Mouse (Mus musculus) limb, embryonic 15.5 days (tissue): ENCODE measurements around the gene Ssrp1. TPM values are rescaled to one million over a fixed set of nuclear protein-coding genes. Genes with fewer than 3 reads are reported as not detected.
A peak's percentile ranks its signal among the peaks of the same experiment; 100 is the strongest.

Experiments
- ATAC-seq: fragments of 200-750 bp; cut with Nextera tagmentation; 2 replicates; pipeline ENCODE4 v1.8.0; 2017; ENCODE audit warnings: low read depth, moderate TSS enrichment; ENCODE audit not compliant: insufficient number of reproducible peaks, low FRiP score, low TSS enrichment
- H3K27ac ChIP-seq: fragments of 300-500 bp; sonication (generic); 2 replicates; pipeline ENCODE4 v1.5.1; 2015; ENCODE audit warnings: moderate library complexity, mild to moderate bottlenecking, inconsistent platforms
- H3K27me3 ChIP-seq: fragments of 300-500 bp; sonication (generic); 2 replicates; pipeline ENCODE4 v1.6.1; 2015; ENCODE audit warnings: inconsistent platforms
- H3K36me3 ChIP-seq: fragments of 300-500 bp; sonication (generic); 2 replicates; pipeline ENCODE4 v1.6.1; 2015; ENCODE audit warnings: inconsistent platforms
- H3K4me1 ChIP-seq: fragments of 300-500 bp; sonication (generic); 2 replicates; pipeline ENCODE4 v1.6.1; 2015; ENCODE audit warnings: inconsistent platforms
- H3K4me2 ChIP-seq: fragments of 300-500 bp; sonication (generic); 2 replicates; pipeline ENCODE4 v1.6.1; 2015; ENCODE audit warnings: mild to moderate bottlenecking, inconsistent platforms
- H3K4me3 ChIP-seq: fragments of 300-500 bp; sonication (generic); 2 replicates; pipeline ENCODE4 v1.5.1; 2015; ENCODE audit warnings: mild to moderate bottlenecking, inconsistent platforms
- H3K9ac ChIP-seq: fragments of 300-500 bp; sonication (generic); 2 replicates; pipeline ENCODE4 v1.6.1; 2015; ENCODE audit warnings: inconsistent platforms
- H3K9me3 ChIP-seq: fragments of 300-500 bp; sonication (generic); 2 replicates; pipeline ENCODE4 v1.6.1; 2016; ENCODE audit warnings: inconsistent platforms
- WGBS: fragments of 180-500 bp; shearing (Covaris S2); methylation state at CpG from one replicate; pipeline ENCODE4 v1.1.7; 2015; 5-methylcytosine and 5-hydroxymethylcytosine counted together
- polyA plus RNA-seq: library from polyadenylated mRNA; unstranded; fragments of >200 nt; fragmentation: Nextera tagmentation; extraction: Ambion mirVana; gene quantifications from 2 replicates; pipeline ENCODE4 v1.2.1, GENCODE M21; 2015

Gene Ssrp1
- polyA plus RNA-seq, 1 experiment from 2014 or later, result 235 TPM

- Histone ChIP-seq H3K27me3 (no peaks in the 10 kb centered on the region), H3K4me3 (peak overlapping the region; percentile 47), H3K27ac (peak overlapping the region; percentile 82), H3K4me2 (peak overlapping the region; percentile 60), H3K9me3 (no peaks in the 10 kb centered on the region), H3K9ac (0 out of 2 replicates have a peak overlapping the region, but pooled peaks have one; percentile 33), H3K36me3 (peaks cover 77% of the 10 kb centered on the region), H3K4me1 (peaks cover 36% of the 10 kb centered on the region)
- ATAC-seq, result peak; percentile 32; the same call in 1 of the 2 replicates
- WGBS, result 14% methylated on average over 10 of the region's 10 CpGs
Observed at GRCm38 (mm10) chr2:85061107-85061541, 24.1 kb downstream of the Ssrp1 start.

DNA sequence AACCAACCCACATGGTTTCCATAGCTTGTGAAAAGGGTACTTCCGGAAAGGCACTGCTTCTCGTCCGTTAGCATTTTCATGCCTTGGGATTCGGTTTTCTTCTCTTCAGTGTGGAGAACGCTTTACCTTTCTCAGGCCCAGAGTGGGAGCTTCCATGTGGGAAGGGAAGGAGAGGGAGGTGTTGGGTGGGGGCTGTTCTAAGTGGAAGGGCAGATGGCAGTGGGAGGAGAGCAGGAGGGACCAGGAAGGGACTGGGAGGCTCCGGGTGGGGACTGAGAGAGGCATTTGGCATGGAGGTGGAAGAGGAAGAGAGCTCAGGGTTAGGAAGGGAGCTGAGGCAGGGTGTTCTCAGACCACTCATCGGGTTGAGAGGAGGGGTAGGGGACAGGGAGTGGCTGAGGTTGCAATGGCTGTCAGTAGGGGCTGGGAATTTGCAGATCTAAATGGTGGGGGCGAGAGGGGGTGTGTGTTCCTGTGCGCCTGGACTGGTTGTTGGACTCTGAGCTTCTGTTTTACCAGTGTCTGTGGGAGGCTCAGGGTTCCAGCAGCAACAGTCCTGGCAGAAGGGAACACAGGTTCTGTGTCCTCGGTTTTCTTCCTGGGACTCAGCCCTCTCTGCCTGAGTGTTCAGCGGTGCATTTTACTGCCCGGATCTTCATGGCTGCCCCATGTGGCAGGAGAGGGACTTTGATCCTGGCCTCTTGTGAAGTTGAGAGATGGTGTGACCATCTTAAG is 28.3 kb downstream of the Ssrp1 start:
- WGBS, result 62% methylated on average over 12 of the region's 12 CpGs
- H3K27ac ChIP-seq, result no peak overlapping the region
- no peak overlapping the region for H3K4me2 ChIP-seq
- H3K9ac ChIP-seq, result no peak overlapping the region
- H3K4me1 ChIP-seq, result peaks cover 38% of the 10 kb centered on the region
- no peaks in the 10 kb centered on the region for H3K27me3 ChIP-seq
- no peaks in the 10 kb centered on the region for H3K9me3 ChIP-seq
- no peak for ATAC-seq
- H3K4me3 ChIP-seq, result no peak overlapping the region
- peaks cover 52% of the 10 kb centered on the region for H3K36me3 ChIP-seq

DNA sequence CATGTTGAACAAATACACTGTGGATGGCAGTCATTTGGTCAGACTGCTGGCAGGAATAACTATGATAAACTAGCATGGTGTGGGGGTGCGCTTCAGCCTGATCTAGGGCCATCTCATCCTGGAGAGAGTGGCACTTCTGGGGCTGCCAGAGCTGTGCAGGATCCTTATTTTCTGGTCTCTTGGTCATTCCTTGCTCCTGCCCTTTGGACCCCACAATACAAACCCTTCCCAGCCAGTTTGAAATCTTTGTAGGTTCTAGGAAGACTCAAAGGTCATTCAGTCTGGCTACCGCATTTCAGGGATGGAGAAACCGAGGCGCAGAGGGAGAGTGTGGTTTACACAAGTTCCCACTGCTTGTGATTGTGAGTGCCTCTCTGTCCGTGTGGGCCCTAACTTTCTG is 29.9 kb downstream of the Ssrp1 start:
- Histone ChIP-seq H3K4me3 (no peak overlapping the region), H3K27me3 (no peaks in the 10 kb centered on the region), H3K9me3 (no peaks in the 10 kb centered on the region), H3K4me2 (no peak overlapping the region), H3K27ac (no peak overlapping the region), H3K9ac (no peak overlapping the region), H3K36me3 (peaks cover 66% of the 10 kb centered on the region), H3K4me1 (peaks cover 30% of the 10 kb centered on the region)
- 94% methylated on average over 5 of the region's 5 CpGs for WGBS
- ATAC-seq, result no peak

- no peak overlapping the region for H3K4me2 ChIP-seq
- H3K36me3 ChIP-seq, result peaks cover 65% of the 10 kb centered on the region
- WGBS, result 62% methylated on average over 10 of the region's 10 CpGs
- H3K4me3 ChIP-seq, result no peak overlapping the region
- H3K9ac ChIP-seq, result no peak overlapping the region
- 0 out of 2 replicates have a peak, but pooled peaks have one; percentile 15 for ATAC-seq
- no peaks in the 10 kb centered on the region for H3K27me3 ChIP-seq
- peak overlapping the region; percentile 9 for H3K27ac ChIP-seq
- H3K9me3 ChIP-seq, result no peaks in the 10 kb centered on the region
- peaks cover 29% of the 10 kb centered on the region for H3K4me1 ChIP-seq
Observed at GRCm38 (mm10) chr2:85067903-85068625, 31.0 kb downstream of the Ssrp1 start.

GRCm38 (mm10) chr2:85068626-85069025 is 31.6 kb downstream of the Ssrp1 start:
- peaks cover 25% of the 10 kb centered on the region for H3K4me1 ChIP-seq
- no peaks in the 10 kb centered on the region for H3K27me3 ChIP-seq
- WGBS, result 73% methylated on average over 2 of the region's 2 CpGs
- H3K4me2 ChIP-seq, result no peak overlapping the region
- peaks cover 63% of the 10 kb centered on the region for H3K36me3 ChIP-seq
- H3K27ac ChIP-seq, result no peak overlapping the region; the same call in 1 of the 2 replicates
- ATAC-seq, result no peak
- no peak overlapping the region for H3K9ac ChIP-seq
- H3K9me3 ChIP-seq, result no peaks in the 10 kb centered on the region
- H3K4me3 ChIP-seq, result no peak overlapping the region

DNA sequence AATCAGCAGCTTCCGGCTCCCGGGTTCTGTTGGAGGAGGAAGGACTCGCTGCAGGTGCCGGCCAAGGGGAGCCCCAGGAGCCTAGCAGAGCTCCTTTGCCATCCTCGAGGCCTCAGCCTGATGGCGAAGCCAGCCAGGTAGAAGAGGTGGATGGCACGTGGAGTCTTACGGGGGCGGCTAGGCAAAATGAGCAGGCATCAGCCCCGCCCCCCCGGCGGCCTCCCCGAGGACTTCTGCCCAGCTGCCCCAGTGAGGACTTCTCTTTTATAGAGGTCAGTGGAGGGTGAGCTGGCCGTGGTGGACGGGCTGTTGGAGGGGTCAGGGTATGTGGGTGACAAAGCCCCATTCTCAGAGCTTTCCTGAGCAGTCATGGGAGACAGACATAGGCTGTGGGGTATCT is 33.1 kb downstream of the Ssrp1 start:
- Histone ChIP-seq H3K4me1 (peaks cover 20% of the 10 kb centered on the region), H3K9ac (no peak overlapping the region), H3K9me3 (no peaks in the 10 kb centered on the region), H3K4me2 (no peak overlapping the region), H3K4me3 (no peak overlapping the region), H3K27ac (peak overlapping the region; percentile 47; the same call in 1 of the 2 replicates), H3K27me3 (no peaks in the 10 kb centered on the region), H3K36me3 (peaks cover 58% of the 10 kb centered on the region)
- ATAC-seq, result no peak
- 67% methylated on average over 15 of the region's 15 CpGs for WGBS

DNA sequence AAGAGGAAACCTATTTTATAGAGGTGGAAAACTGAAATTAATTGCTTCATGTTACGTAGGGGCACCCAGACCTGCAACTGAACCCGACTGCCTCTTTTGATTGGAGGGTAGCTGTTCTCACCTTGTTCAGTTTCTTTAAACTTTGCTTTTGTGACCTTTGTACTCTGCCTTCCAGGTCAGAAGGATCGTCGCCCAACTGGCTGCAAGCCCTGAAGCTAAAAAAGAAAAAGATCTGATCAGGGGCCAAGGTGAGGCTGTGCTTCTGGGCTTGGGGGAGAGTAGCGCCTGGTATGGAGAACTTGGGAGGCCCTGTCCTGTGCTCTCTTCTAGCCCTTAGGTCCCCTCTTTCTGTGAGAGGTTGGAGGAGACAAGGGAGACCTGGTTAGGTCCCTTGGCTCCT is 34.9 kb downstream of the Ssrp1 start:
- H3K9me3 ChIP-seq, result no peaks in the 10 kb centered on the region
- no peak overlapping the region for H3K9ac ChIP-seq
- H3K27ac ChIP-seq, result no peak overlapping the region
- no peaks in the 10 kb centered on the region for H3K27me3 ChIP-seq
- H3K36me3 ChIP-seq, result peaks cover 45% of the 10 kb centered on the region
- WGBS, result 76% methylated on average over 5 of the region's 5 CpGs
- no peak overlapping the region for H3K4me3 ChIP-seq
- ATAC-seq, result no peak
- H3K4me2 ChIP-seq, result no peak overlapping the region
- H3K4me1 ChIP-seq, result peaks cover 20% of the 10 kb centered on the region

GRCm38 (mm10) chr2:85073751-85074150 is 36.7 kb downstream of the Ssrp1 start:
- Histone ChIP-seq H3K27ac (no peak overlapping the region), H3K4me2 (no peak overlapping the region), H3K4me3 (no peak overlapping the region), H3K4me1 (peaks cover 8% of the 10 kb centered on the region; the same call in 1 of the 2 replicates), H3K36me3 (peaks cover 51% of the 10 kb centered on the region), H3K9me3 (no peaks in the 10 kb centered on the region), H3K27me3 (no peaks in the 10 kb centered on the region), H3K9ac (no peak overlapping the region)
- no peak for ATAC-seq
- WGBS, result 84% methylated on average over 5 of the region's 5 CpGs

DNA sequence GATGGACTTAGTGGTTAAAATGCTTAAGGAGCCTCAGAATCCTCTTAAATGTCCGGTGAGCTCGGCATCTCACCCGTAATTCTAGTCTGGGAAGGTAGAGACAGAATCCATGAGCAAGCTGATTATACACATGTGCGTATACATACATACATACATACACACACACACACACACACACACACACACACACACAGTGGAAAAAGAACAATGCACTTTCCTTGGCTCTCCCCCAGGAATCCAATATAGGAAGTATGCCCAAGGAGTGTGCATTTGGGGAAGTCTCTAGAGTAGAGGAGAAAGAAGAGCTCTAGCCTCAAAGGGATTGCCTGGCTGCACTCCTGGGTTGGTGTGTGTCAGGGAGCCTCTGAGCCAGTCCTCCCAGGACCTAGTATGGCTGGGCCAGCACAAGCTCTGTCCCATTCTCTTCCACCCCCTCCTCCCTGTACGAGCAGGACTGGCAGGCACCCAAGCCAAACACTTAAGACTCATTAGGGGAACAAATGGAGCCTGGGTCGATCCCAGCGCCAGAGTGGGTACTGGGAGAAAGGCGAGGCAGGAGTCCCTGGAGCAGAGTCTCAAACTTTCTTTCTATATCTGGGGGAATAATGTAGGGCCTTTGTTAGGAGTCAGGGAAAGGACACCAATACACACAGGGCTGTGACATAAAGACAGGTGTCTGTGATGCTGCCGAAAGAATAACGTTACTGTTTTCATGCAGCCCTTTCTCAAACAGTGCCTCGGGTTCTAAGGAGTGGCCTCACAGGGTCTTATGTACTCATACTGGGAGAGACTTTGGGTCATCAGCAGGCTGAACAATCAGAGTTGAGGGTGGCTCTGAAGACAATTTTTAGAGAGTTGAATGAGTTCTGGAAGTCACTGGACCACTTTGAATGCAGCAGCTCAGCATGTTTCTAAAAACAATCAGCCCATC is 51.9 kb downstream of the Ssrp1 start:
- peaks cover 4% of the 10 kb centered on the region; the same call in 1 of the 2 replicates for H3K36me3 ChIP-seq
- no peak for ATAC-seq
- no peak overlapping the region for H3K4me3 ChIP-seq
- H3K9me3 ChIP-seq, result no peaks in the 10 kb centered on the region
- H3K27me3 ChIP-seq, result no peaks in the 10 kb centered on the region
- peaks cover 4% of the 10 kb centered on the region for H3K4me1 ChIP-seq
- 52% methylated on average over 11 of the region's 11 CpGs for WGBS
- H3K9ac ChIP-seq, result no peak overlapping the region
- no peak overlapping the region for H3K27ac ChIP-seq
- H3K4me2 ChIP-seq, result no peak overlapping the region

DNA sequence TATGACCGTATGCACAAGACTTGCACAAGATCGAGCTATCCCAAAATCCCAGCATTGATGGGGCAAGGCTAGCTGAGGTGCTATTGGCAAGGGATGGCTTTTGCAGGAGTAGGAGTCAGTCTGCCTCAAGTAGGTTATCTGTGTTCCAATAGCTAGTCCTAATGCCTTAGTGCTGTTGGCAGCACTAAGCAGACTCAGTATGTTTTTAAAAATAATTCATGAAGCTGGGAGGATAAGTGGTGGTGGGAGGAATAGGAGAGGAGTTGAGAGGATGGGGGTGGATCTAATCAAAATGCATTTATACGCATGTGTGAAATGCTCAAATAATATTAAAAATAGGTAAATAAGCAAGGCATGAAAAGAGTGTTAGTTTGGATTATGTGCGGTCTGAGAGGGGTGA is 54.3 kb downstream of the Ssrp1 start:
- Histone ChIP-seq H3K27ac (no peak overlapping the region), H3K4me2 (no peak overlapping the region), H3K9me3 (no peaks in the 10 kb centered on the region), H3K27me3 (no peaks in the 10 kb centered on the region), H3K4me1 (peaks cover 4% of the 10 kb centered on the region), H3K36me3 (no peaks in the 10 kb centered on the region), H3K4me3 (no peak overlapping the region), H3K9ac (no peak overlapping the region)
- ATAC-seq, result no peak
- 93% methylated on average over 4 of the region's 4 CpGs for WGBS

- Histone ChIP-seq H3K27ac (no peak overlapping the region), H3K36me3 (no peaks in the 10 kb centered on the region), H3K27me3 (no peaks in the 10 kb centered on the region), H3K9me3 (no peaks in the 10 kb centered on the region), H3K4me3 (no peak overlapping the region), H3K4me1 (peaks cover 4% of the 10 kb centered on the region), H3K9ac (no peak overlapping the region), H3K4me2 (no peak overlapping the region)
- no peak for ATAC-seq
- 82% methylated on average over 1 of the region's 1 CpGs for WGBS
Observed at GRCm38 (mm10) chr2:85093376-85093775, 56.3 kb downstream of the Ssrp1 start.
